Mouse (Mus musculus): ENCODE data around the gene Adgrb3.

The Adgrb3 gene

GRCm38 (mm10) chr1:25526976-25527375 is 302.5 kb downstream of the Adgrb3 start:
- peak; percentile 67 for DNase-seq (ENCODE audit: low read depth, low spot score)

GRCm38 (mm10) chr1:25510321-25511055 is 319.0 kb downstream of the Adgrb3 start:
- peak; percentile 54 for DNase-seq (ENCODE audit: low read depth, low spot score)

GRCm38 (mm10) chr1:25504313-25504712 is 325.2 kb downstream of the Adgrb3 start:
- DNase-seq (ENCODE audit: low read depth, low spot score) = peak; percentile 92

GRCm38 (mm10) chr1:25503524-25503923 is 326.0 kb downstream of the Adgrb3 start:
- no peak for DNase-seq (ENCODE audit: low read depth, low spot score)

GRCm38 (mm10) chr1:25495202-25495914 is 334.1 kb downstream of the Adgrb3 start:
- DNase-seq (ENCODE audit: low read depth, low spot score) = no peak

- DNase-seq (ENCODE audit: low read depth, low spot score) = peak; percentile 81
These were observed 338.0 kb downstream of the Adgrb3 start for GRCm38 (mm10) chr1:25491503-25491902.

GRCm38 (mm10) chr1:25490174-25490573 is 339.3 kb downstream of the Adgrb3 start:
- DNase-seq (ENCODE audit: low read depth, low spot score) = peak; percentile 73

- DNase-seq (ENCODE audit: low read depth, low spot score) = peak; percentile 74
These were observed 353.8 kb downstream of the Adgrb3 start for GRCm38 (mm10) chr1:25475699-25476098.

GRCm38 (mm10) chr1:25474469-25474868 is 355.0 kb downstream of the Adgrb3 start:
- DNase-seq (ENCODE audit: low read depth, low spot score) = no peak

- peak; percentile 35 for DNase-seq (ENCODE audit: low read depth, low spot score)
These were observed 357.9 kb downstream of the Adgrb3 start for GRCm38 (mm10) chr1:25471612-25472011.

- DNase-seq (ENCODE audit: low read depth, low spot score) = no peak
These were observed 366.9 kb downstream of the Adgrb3 start for GRCm38 (mm10) chr1:25462612-25463011.

GRCm38 (mm10) chr1:25435506-25435905 is 394.0 kb downstream of the Adgrb3 start:
- peak; percentile 52 for DNase-seq (ENCODE audit: low read depth, low spot score)

GRCm38 (mm10) chr1:25430219-25430862 is 399.2 kb downstream of the Adgrb3 start:
- peak; percentile 40 for DNase-seq (ENCODE audit: low read depth, low spot score)

GRCm38 (mm10) chr1:25420701-25421100 is 408.8 kb downstream of the Adgrb3 start:
- peak; percentile 20 for DNase-seq (ENCODE audit: low read depth, low spot score)

GRCm38 (mm10) chr1:25419378-25419777 is 410.1 kb downstream of the Adgrb3 start:
- no peak for DNase-seq (ENCODE audit: low read depth, low spot score)

- peak; percentile 20 for DNase-seq (ENCODE audit: low read depth, low spot score)
These were observed 414.4 kb downstream of the Adgrb3 start for GRCm38 (mm10) chr1:25415084-25415483.

- DNase-seq (ENCODE audit: low read depth, low spot score) = peak; percentile 55
These were observed 465.3 kb downstream of the Adgrb3 start for GRCm38 (mm10) chr1:25364186-25364585.

- DNase-seq (ENCODE audit: low read depth, low spot score) = peak; percentile 73
These were observed 471.0 kb downstream of the Adgrb3 start for GRCm38 (mm10) chr1:25358554-25358953.

- DNase-seq (ENCODE audit: low read depth, low spot score) = peak; percentile 80
These were observed 474.0 kb downstream of the Adgrb3 start for GRCm38 (mm10) chr1:25355486-25355885.

GRCm38 (mm10) chr1:25344876-25345275 is 484.6 kb downstream of the Adgrb3 start:
- DNase-seq (ENCODE audit: low read depth, low spot score) = no peak

GRCm38 (mm10) chr1:25325406-25325805 is 504.1 kb downstream of the Adgrb3 start:
- DNase-seq (ENCODE audit: low read depth, low spot score) = peak; percentile 53

GRCm38 (mm10) chr1:25317142-25317541 is 512.4 kb downstream of the Adgrb3 start:
- peak; percentile 61 for DNase-seq (ENCODE audit: low read depth, low spot score)
